Mouse (Mus musculus) neural tube, embryonic 13.5 days (tissue): Measurements from ENCODE around the gene Dnajb5. TPM values are rescaled to one million over a fixed set of nuclear protein-coding genes. Genes with fewer than 3 reads are reported as not detected.

Experiments
- ATAC-seq: fragments of 200-750 bp; cut with Nextera tagmentation; 2 replicates; pipeline ENCODE4 v1.8.0; 2017; ENCODE audit warnings: low read depth, mild to moderate bottlenecking, moderate TSS enrichment, moderate library complexity
- H3K27ac ChIP-seq: fragments of 300-500 bp; sonication (generic); replicated peaks from 2 replicates; pipeline ENCODE4 v1.5.1; 2015; ENCODE audit warnings: moderate library complexity, mild to moderate bottlenecking, inconsistent platforms
- H3K27me3 ChIP-seq: fragments of 300-500 bp; sonication (generic); 2 replicates; pipeline ENCODE4 v1.6.1; 2015; ENCODE audit warnings: mild to moderate bottlenecking, inconsistent platforms
- H3K36me3 ChIP-seq: fragments of 300-500 bp; sonication (generic); 2 replicates; pipeline ENCODE4 v1.6.1; 2015; ENCODE audit warnings: mild to moderate bottlenecking, inconsistent platforms
- H3K4me1 ChIP-seq: fragments of 300-500 bp; sonication (generic); replicated peaks from 2 replicates; pipeline ENCODE4 v1.6.1; 2015; ENCODE audit warnings: inconsistent platforms
- H3K4me2 ChIP-seq: fragments of 300-500 bp; sonication (generic); 2 replicates; pipeline ENCODE4 v1.6.1; 2015; ENCODE audit warnings: inconsistent platforms, mild to moderate bottlenecking, moderate library complexity
- H3K4me3 ChIP-seq: fragments of 300-500 bp; sonication (generic); 2 replicates; pipeline ENCODE4 v1.5.1; 2015; ENCODE audit warnings: mild to moderate bottlenecking, inconsistent platforms
- H3K9ac ChIP-seq: fragments of 300-500 bp; sonication (generic); 2 replicates; pipeline ENCODE4 v1.6.1; 2015; ENCODE audit warnings: moderate library complexity, mild to moderate bottlenecking, inconsistent platforms
- H3K9me3 ChIP-seq: fragments of 300-500 bp; sonication (generic); 2 replicates; pipeline ENCODE4 v1.6.1; 2016; ENCODE audit warnings: inconsistent platforms
- WGBS: fragments of 180-500 bp; shearing (Covaris S2); methylation state at CpG from one replicate; pipeline ENCODE4 v1.1.7; 2015; 5-methylcytosine and 5-hydroxymethylcytosine counted together
- polyA plus RNA-seq: library from polyadenylated mRNA; unstranded; fragments of >200 nt; fragmentation: Nextera tagmentation; extraction: Ambion mirVana; gene quantifications from 2 replicates; pipeline ENCODE4 v1.2.1, GENCODE M21; 2015

The Dnajb5 gene
- polyA plus RNA-seq, 1 experiment from 2014 or later, result 50.1 TPM

DNA sequence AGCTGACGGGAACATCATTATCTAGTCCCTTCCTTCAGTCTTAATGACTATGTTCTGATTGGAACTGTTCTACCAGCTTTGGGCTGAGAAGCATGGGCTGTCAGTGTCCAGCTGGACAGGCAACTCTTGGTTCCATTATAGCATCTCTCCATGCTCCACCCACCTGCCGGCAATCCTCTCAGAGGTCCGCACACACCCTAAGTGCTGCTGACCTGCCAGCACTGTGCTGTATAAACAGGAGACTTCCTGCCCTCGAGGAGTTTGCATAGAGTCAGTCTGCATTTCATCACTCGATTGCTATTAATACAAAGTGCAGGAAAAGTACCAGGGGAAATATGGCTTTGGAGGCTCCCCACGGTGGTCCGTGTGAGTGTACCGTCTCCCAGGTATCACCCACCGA, 28.9 kb upstream of the Dnajb5 start:
- no peak overlapping the region for H3K4me2 ChIP-seq
- no peak overlapping the region for H3K9ac ChIP-seq
- peaks cover 28% of the 10 kb centered on the region for H3K27me3 ChIP-seq
- no peaks in the 10 kb centered on the region for H3K9me3 ChIP-seq
- H3K36me3 ChIP-seq, result no peaks in the 10 kb centered on the region
- H3K4me3 ChIP-seq, result no peak overlapping the region
- 79% methylated on average over 9 of the region's 9 CpGs for WGBS
- H3K4me1 ChIP-seq, result peaks cover 38% of the 10 kb centered on the region
- no peak for ATAC-seq
- H3K27ac ChIP-seq, result 0 out of 2 replicates have a peak overlapping the region, but pooled peaks have one; percentile 56

DNA sequence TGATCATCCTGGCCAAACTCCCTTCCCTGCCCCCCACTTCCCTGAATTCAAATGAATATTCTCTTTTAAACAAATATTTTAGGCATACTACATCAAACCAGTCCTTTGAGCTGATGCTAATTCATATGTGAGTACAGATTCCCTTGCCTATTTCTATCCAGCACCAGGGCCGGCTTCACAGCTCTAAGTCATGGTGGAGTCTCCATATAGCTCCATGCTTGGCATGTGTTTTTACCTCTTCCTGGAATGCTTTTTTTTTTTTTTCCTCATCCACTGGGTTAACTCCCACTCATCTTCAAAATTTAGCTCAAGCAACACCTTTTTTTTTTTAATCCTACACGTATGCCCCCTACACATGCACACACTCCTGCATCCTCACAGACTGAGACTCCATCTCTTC, 28.1 kb upstream of the Dnajb5 start:
- no peaks in the 10 kb centered on the region for H3K36me3 ChIP-seq
- peaks cover 22% of the 10 kb centered on the region for H3K27me3 ChIP-seq
- H3K4me1 ChIP-seq, result peaks cover 32% of the 10 kb centered on the region
- H3K9ac ChIP-seq, result no peak overlapping the region
- no peaks in the 10 kb centered on the region for H3K9me3 ChIP-seq
- no peak for ATAC-seq
- peak overlapping the region; percentile 56 for H3K27ac ChIP-seq
- WGBS, result 77% methylated on average over 2 of the region's 2 CpGs
- H3K4me2 ChIP-seq, result no peak overlapping the region
- H3K4me3 ChIP-seq, result no peak overlapping the region

DNA sequence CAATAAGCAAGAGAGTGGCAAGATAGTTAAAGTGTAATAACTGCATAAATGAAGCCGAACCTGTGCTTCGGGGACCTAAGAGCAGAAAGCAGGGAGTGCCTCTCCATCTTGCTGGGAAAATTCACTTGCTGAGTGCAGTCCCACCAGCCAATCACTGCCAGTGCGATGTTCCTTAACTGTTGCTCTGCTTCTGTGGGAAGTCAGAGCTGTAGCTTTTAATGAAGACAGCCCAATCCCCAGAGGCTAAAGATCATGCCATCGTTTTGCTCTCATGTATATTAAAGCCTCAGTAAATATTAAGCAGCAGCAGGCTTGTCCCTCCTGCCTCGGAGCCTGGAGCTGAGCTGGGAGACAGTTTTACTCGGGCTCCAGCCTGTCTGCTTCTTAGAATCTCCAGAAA, 27.6 kb upstream of the Dnajb5 start:
- H3K36me3 ChIP-seq, result no peaks in the 10 kb centered on the region
- ATAC-seq, result peak; percentile 68; the same call in 1 of the 2 replicates
- H3K9me3 ChIP-seq, result no peaks in the 10 kb centered on the region
- peaks cover 20% of the 10 kb centered on the region for H3K27me3 ChIP-seq
- H3K4me1 ChIP-seq, result peaks cover 29% of the 10 kb centered on the region
- peak overlapping the region; percentile 56 for H3K27ac ChIP-seq
- H3K9ac ChIP-seq, result no peak overlapping the region
- no peak overlapping the region for H3K4me3 ChIP-seq
- 61% methylated on average over 6 of the region's 6 CpGs for WGBS
- H3K4me2 ChIP-seq, result 0 out of 2 replicates have a peak overlapping the region, but pooled peaks have one; percentile 25

DNA sequence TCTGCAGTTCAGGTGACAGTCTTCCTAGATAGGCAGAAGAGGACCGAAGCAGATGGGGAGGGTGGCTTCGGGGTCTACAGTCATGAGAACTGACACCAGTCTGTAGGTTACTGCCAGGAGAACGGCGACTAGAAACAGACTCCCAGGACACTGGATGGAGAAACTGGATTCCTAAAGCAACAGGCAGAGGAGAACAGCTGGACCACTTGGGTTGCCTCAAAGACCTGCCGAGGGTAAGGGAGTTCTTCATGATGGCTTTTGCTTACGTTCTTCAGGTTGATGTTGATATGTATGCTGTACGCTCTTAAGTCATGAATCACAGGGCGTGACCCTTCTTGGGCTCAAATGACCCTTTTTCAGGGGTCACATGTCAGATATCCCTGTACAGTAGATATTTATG, 27.2 kb upstream of the Dnajb5 start:
- H3K4me2 ChIP-seq, result 0 out of 2 replicates have a peak overlapping the region, but pooled peaks have one; percentile 25
- H3K36me3 ChIP-seq, result no peaks in the 10 kb centered on the region
- peaks cover 27% of the 10 kb centered on the region for H3K4me1 ChIP-seq
- H3K9me3 ChIP-seq, result no peaks in the 10 kb centered on the region
- 81% methylated on average over 8 of the region's 8 CpGs for WGBS
- no peak for ATAC-seq
- no peak overlapping the region for H3K9ac ChIP-seq
- no peak overlapping the region; the same call in 1 of the 2 replicates for H3K27ac ChIP-seq
- no peak overlapping the region for H3K4me3 ChIP-seq
- H3K27me3 ChIP-seq, result peaks cover 19% of the 10 kb centered on the region

DNA sequence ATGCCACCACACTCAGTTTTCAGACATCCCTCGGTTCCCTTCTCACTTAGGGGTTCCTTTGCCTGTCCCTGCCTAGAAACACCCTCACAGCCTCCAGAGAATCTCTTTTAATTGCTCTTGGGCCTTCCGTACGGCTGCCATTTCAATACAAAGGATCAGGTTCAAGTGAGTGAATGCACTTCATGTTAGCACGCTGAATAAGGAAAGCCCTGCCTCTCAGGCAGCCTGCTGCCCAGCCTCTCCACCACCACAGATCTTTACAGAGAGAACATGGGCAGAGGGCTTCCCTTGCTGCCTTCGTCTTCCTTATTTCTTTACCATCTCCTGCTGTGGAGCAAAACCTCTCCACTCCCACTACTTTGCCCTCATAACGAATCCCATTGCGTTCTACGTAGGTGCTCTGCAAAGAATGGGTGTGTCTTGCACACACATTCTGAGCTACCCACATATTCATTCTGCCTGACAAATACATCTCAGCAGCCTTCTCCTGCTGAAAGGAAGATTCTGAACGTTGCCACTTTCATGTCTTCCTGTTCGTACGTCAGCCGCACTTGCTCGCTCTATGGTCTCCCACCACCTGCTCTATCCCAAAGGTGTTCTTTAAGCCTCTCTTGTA, 25.4 kb upstream of the Dnajb5 start:
- no peak for ATAC-seq
- no peaks in the 10 kb centered on the region for H3K36me3 ChIP-seq
- H3K4me3 ChIP-seq, result no peak overlapping the region
- peaks cover 15% of the 10 kb centered on the region for H3K4me1 ChIP-seq
- 76% methylated on average over 13 of the region's 13 CpGs for WGBS
- 0 out of 2 replicates have a peak, but pooled peaks cover 3% of the 10 kb centered on the region for H3K27me3 ChIP-seq
- H3K4me2 ChIP-seq, result no peak overlapping the region
- H3K9ac ChIP-seq, result no peak overlapping the region
- H3K9me3 ChIP-seq, result no peaks in the 10 kb centered on the region
- H3K27ac ChIP-seq, result no peak overlapping the region

DNA sequence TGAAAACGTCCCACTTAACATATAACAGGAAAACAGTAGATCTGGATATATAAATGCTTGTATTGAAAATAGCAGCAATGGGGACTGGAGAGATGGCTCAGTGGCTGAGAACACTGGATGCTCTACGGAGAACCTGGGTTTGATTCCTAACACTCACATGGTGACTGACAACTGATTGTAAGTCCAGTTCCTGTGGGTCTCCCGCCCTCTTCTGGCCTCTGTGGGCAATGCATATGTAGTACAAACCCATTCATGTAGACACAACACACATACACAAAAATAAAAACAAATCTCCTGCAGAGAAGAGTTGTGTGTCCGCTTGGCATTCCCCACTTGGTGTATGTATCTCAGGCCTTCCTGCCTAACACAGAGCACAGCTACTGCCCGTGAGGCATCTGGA, 21.4 kb upstream of the Dnajb5 start:
- Histone ChIP-seq H3K4me1 (no peaks in the 10 kb centered on the region), H3K9me3 (no peaks in the 10 kb centered on the region), H3K27ac (no peak overlapping the region), H3K4me2 (no peak overlapping the region), H3K4me3 (no peak overlapping the region), H3K36me3 (no peaks in the 10 kb centered on the region), H3K27me3 (no peaks in the 10 kb centered on the region), H3K9ac (no peak overlapping the region)
- 85% methylated on average over 5 of the region's 5 CpGs for WGBS
- no peak for ATAC-seq

DNA sequence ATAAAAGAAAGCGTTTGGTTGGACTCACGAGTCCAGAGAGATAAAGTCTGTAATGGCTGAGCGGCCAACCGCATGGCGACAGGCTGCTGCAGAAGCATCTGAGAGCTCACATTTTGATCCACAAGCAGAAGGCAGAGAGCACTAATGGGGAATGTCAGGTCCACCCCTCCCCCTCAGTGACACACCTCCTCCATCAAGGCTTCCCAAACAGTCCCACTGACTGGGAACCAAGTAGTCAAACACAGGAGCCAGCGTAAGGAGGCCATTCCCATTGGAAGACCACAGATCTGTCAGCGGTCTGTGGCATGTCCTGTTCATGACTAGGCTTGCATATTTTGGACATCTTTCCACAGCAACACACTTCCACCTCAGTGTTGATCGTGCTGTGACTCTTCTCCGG, 20.7 kb upstream of the Dnajb5 start:
- Histone ChIP-seq H3K4me2 (no peak overlapping the region), H3K27me3 (no peaks in the 10 kb centered on the region), H3K4me1 (peaks cover 7% of the 10 kb centered on the region), H3K9ac (no peak overlapping the region), H3K27ac (no peak overlapping the region), H3K9me3 (no peaks in the 10 kb centered on the region), H3K36me3 (no peaks in the 10 kb centered on the region), H3K4me3 (no peak overlapping the region)
- WGBS, result 93% methylated on average over 9 of the region's 9 CpGs
- ATAC-seq, result no peak

DNA sequence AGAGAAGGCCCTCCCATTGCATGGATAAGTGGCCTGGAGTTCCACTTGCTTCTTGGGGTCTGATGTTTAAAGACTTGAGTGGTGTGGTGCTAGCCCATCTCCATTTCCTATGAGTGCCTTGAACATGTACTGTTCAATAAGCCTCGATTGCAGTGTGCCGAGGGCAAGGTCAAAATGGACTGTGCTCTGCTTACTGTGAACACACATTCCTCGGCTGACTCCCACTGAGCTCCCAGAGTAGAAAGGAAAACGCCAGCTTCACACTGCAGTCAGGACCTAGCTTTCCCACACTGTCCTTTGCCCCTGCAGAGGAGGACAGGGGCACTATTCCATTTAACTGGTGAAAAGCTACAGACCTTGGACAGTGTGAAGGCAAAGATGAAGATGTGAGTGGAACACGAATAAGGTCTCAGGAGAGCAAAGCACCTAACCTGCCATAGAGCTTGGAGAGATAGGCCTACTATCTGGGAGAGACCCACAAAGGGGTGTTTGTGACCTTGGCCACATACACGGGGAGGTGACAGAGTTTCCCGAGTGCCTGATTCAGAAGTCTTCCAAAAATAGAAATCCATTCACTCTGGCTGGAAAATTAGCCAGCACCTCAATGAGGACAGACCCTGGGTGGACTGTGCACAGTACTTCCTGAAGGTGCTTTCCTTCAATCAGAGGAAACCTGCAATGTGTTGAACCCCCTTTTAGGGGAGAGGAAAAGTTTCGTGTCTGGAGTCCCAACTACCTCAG, 17.2 kb upstream of the Dnajb5 start:
- H3K27me3 ChIP-seq, result peaks cover 13% of the 10 kb centered on the region
- H3K36me3 ChIP-seq, result 0 out of 2 replicates have a peak, but pooled peaks cover 5% of the 10 kb centered on the region
- H3K27ac ChIP-seq, result no peak overlapping the region
- H3K4me3 ChIP-seq, result no peak overlapping the region
- WGBS, result 72% methylated on average over 8 of the region's 8 CpGs
- no peak overlapping the region for H3K9ac ChIP-seq
- no peak for ATAC-seq
- no peaks in the 10 kb centered on the region for H3K9me3 ChIP-seq
- peaks cover 8% of the 10 kb centered on the region for H3K4me1 ChIP-seq
- H3K4me2 ChIP-seq, result no peak overlapping the region

DNA sequence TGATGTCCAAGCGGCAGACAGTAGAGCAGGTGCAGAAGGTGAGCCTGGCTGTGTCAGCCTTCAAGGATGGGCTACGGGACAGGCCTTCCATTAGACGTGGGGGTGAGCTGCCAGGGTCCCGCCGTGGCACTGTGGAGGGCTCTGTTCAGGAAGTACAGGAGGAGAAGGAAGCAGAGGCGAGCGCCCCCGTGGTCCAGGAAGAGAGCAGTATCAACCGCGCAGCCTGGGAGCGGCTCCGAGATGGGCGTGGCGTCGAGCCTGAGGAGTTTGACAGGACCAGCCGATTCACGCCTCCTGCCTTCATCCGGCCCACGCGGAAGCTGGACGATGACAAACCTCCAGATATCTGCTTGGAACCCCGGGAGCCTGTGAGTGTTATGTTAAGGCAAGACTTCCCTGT, 16.0 kb upstream of the Dnajb5 start:
- Histone ChIP-seq H3K27me3 (peaks cover 25% of the 10 kb centered on the region), H3K36me3 (0 out of 2 replicates have a peak, but pooled peaks cover 5% of the 10 kb centered on the region), H3K9me3 (no peaks in the 10 kb centered on the region), H3K27ac (no peak overlapping the region), H3K4me3 (peak overlapping the region; percentile 11; the same call in 1 of the 2 replicates), H3K9ac (peak overlapping the region; percentile 18; the same call in 1 of the 2 replicates), H3K4me1 (peaks cover 8% of the 10 kb centered on the region), H3K4me2 (peak overlapping the region; percentile 44)
- 13% methylated on average over 21 of the region's 22 CpGs for WGBS
- ATAC-seq, result peak; percentile 50; the same call in 1 of the 2 replicates

DNA sequence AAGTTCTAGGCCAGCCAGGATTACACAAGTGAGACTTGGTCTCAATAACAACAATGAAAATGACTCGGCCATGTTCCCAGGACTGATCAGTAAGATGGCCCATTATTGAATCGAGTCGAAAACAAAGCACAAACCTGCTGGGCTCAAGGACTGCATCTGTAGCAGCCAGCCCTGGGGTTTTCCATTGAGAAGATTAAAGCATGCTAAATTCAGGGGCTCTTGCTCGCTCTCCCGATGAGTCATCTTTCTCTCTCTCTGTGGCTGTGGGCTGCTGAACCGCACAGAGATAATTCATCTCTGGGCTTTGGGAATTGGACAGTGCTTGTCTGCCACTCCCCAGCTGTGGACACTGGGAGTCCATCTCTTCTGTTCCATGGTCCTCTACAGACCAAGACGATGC, 8.2 kb upstream of the Dnajb5 start:
- H3K36me3 ChIP-seq, result 0 out of 2 replicates have a peak, but pooled peaks cover 6% of the 10 kb centered on the region
- no peak overlapping the region for H3K9ac ChIP-seq
- H3K4me2 ChIP-seq, result no peak overlapping the region
- ATAC-seq, result no peak
- peaks cover 21% of the 10 kb centered on the region for H3K27me3 ChIP-seq
- H3K27ac ChIP-seq, result no peak overlapping the region
- 83% methylated on average over 7 of the region's 7 CpGs for WGBS
- H3K4me3 ChIP-seq, result no peak overlapping the region
- peaks cover 22% of the 10 kb centered on the region for H3K4me1 ChIP-seq
- no peaks in the 10 kb centered on the region for H3K9me3 ChIP-seq

DNA sequence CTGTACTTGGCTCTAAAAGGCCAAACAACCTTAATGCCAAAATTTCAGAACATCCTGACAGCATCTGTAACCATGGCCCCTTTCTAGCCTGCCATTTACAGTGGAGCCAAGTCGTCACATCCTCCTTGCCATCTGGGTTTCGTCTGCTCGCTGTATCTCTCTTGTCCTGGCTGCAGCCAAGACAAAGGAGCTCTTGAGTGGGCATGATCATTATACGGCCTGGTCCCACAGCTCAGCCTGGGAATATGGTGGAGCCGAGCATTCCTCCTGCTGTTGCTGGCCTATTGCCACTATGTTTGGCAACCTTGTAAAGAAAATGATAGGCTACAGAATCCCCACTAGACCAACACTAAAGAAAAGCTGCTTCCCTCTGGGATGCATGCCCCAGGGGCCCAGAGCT, 6.3 kb upstream of the Dnajb5 start:
- Histone ChIP-seq H3K4me1 (peaks cover 42% of the 10 kb centered on the region), H3K27ac (peak overlapping the region; percentile 52; the same call in 1 of the 2 replicates), H3K27me3 (peaks cover 9% of the 10 kb centered on the region; the same call in 1 of the 2 replicates), H3K9ac (no peak overlapping the region), H3K4me2 (no peak overlapping the region), H3K9me3 (no peaks in the 10 kb centered on the region), H3K36me3 (0 out of 2 replicates have a peak, but pooled peaks cover 6% of the 10 kb centered on the region), H3K4me3 (no peak overlapping the region)
- WGBS, result 56% methylated on average over 5 of the region's 5 CpGs
- ATAC-seq, result no peak

DNA sequence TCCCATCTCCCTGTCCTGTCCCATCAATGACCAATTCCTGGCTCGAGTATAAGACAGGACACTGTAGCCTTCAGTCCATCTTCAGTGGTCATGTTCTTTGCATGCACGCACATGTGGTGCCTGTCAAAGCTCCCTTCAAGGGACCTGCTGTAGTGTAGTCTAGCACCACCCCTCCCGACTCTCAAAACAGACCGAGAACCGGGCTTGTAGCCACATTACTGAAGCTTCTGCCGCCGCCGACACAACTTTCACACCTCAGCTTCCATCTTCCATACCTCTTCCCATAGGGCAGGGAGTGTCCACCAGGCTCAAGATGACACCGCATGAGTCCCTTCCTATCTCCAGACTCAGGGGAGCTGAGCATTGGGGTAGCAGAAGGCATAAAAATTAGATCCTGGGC, 5.4 kb upstream of the Dnajb5 start:
- 89% methylated on average over 9 of the region's 9 CpGs for WGBS
- H3K36me3 ChIP-seq, result 0 out of 2 replicates have a peak, but pooled peaks cover 6% of the 10 kb centered on the region
- no peak overlapping the region for H3K27ac ChIP-seq
- H3K4me3 ChIP-seq, result no peak overlapping the region
- H3K9me3 ChIP-seq, result no peaks in the 10 kb centered on the region
- no peak overlapping the region for H3K9ac ChIP-seq
- no peak for ATAC-seq
- H3K27me3 ChIP-seq, result peaks cover 7% of the 10 kb centered on the region; the same call in 1 of the 2 replicates
- no peak overlapping the region for H3K4me2 ChIP-seq
- H3K4me1 ChIP-seq, result peaks cover 50% of the 10 kb centered on the region
